Mouse (Mus musculus): ENCODE measurements at regions not wholly inside any gene's neighbourhood (a gene's known extent, or its start where the extent isn't known, plus 50 kb on each side); places are given as distances from the start of the nearest gene placed in this dataset.

DNA sequence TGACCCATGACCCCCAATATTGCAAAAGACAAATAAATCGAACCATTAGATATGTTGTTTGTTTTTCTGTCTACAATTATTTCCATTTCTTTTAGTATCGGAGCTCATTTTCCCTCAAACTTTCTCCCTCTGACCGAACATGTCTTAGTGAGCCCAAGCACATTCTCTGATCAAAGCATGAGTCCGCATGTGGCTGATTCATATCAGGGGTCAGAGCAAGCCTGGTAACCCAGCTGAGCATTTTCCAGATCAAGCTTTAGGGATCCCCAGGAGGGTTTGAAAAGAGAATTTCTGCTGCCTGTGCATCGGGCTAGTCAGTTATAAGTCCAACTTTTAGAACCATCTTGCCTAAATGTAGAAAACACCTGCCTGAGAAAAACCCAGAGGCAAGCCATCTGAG is 350.6 kb downstream of the Ccser2 start:
- no peaks in the 10 kb centered on the region for H3K79me2 ChIP-seq (ENCODE audit: control insufficient read depth, insufficient read depth)
- H3K4me2 ChIP-seq (ENCODE audit: low read depth), result no peak overlapping the region
- H3K4me3 ChIP-seq, result no peak overlapping the region
- no peaks in the 10 kb centered on the region for H3K27me3 ChIP-seq (ENCODE audit: control insufficient read depth, insufficient read depth, insufficient read length)
- TF ChIP-seq USF1 (IDR thresholded peaks at IDR 0.05; ENCODE audit: low read depth) (no peak), CEBPB (IDR thresholded peaks at IDR 0.05; ENCODE audit: insufficient read depth, poor library complexity, severe bottlenecking) (no peak), POLR2AphosphoS2 (IDR thresholded peaks at IDR 0.05; ENCODE audit: insufficient read length, low read depth) (no peak), TCF3 (IDR thresholded peaks at IDR 0.05; ENCODE audit: insufficient read length, low read depth) (no peak), REST (IDR thresholded peaks at IDR 0.05; ENCODE audit: insufficient read depth, insufficient read length) (no peak), MAX (IDR thresholded peaks at IDR 0.05; ENCODE audit: low read depth) (no peak), POLR2A (IDR thresholded peaks at IDR 0.05; ENCODE audit: insufficient read length, low read depth) (no peak)
- H3K36me3 ChIP-seq (ENCODE audit: control insufficient read depth, insufficient read depth), result no peaks in the 10 kb centered on the region
- H3ac ChIP-seq (ENCODE audit: control insufficient read depth, insufficient read length), result no peak overlapping the region

DNA sequence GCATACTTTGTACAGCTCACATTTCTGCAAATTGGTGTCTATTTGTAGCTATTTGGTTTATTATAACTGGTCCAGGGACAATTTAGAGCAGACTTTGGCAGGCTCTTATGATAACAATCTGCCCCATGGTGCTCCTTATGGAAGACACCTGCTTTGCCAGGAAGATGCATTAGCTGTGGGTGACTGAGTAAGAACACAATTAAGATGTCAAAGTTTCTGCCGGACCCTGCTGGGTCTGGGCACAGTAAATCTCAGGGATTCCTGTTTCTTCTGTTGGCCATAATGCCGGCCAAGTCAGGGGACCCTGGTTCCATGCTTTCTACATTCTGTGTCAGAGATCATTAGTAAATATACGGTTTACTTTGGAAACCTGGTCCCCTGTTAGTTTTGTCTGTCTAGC is 353.7 kb downstream of the Ccser2 start:
- TF ChIP-seq TCF3 (IDR thresholded peaks at IDR 0.05; ENCODE audit: insufficient read length, low read depth) (no peak), CEBPB (IDR thresholded peaks at IDR 0.05; ENCODE audit: insufficient read depth, poor library complexity, severe bottlenecking) (no peak), POLR2AphosphoS2 (IDR thresholded peaks at IDR 0.05; ENCODE audit: insufficient read length, low read depth) (no peak), MAX (IDR thresholded peaks at IDR 0.05; ENCODE audit: low read depth) (no peak), TCF12 (IDR thresholded peaks at IDR 0.05; ENCODE audit: insufficient read depth, poor library complexity, severe bottlenecking) (no peak), REST (IDR thresholded peaks at IDR 0.05; ENCODE audit: insufficient read depth, insufficient read length) (no peak), MYOD1 (IDR thresholded peaks at IDR 0.05; ENCODE audit: control insufficient read depth in 1 of 3, insufficient read length in 2 of 3, low read depth in 2 of 3) (no peak), USF1 (IDR thresholded peaks at IDR 0.05; ENCODE audit: low read depth) (no peak), E2F4 (IDR thresholded peaks at IDR 0.05; ENCODE audit: insufficient read depth) (no peak), SRF (IDR thresholded peaks at IDR 0.05; ENCODE audit: control insufficient read depth, insufficient read length, low read depth) (no peak), POLR2A (IDR thresholded peaks at IDR 0.05; ENCODE audit: insufficient read length, low read depth) (no peak), MYOG (IDR thresholded peaks at IDR 0.05; ENCODE audit: control insufficient read depth in 1 of 3, insufficient read depth in 1 of 3, insufficient read length in 2 of 3, low read depth in 2 of 3) (no peak)
- no peak overlapping the region for H3K4me3 ChIP-seq
- H3K36me3 ChIP-seq (ENCODE audit: control insufficient read depth, insufficient read depth), result no peaks in the 10 kb centered on the region
- H3K79me2 ChIP-seq (ENCODE audit: control insufficient read depth, insufficient read depth), result no peaks in the 10 kb centered on the region
- H3ac ChIP-seq (ENCODE audit: control insufficient read depth, insufficient read length), result no peak overlapping the region
- no peaks in the 10 kb centered on the region for H3K27me3 ChIP-seq (ENCODE audit: control insufficient read depth, insufficient read depth, insufficient read length)
- H3K4me2 ChIP-seq (ENCODE audit: low read depth), result no peak overlapping the region

DNA sequence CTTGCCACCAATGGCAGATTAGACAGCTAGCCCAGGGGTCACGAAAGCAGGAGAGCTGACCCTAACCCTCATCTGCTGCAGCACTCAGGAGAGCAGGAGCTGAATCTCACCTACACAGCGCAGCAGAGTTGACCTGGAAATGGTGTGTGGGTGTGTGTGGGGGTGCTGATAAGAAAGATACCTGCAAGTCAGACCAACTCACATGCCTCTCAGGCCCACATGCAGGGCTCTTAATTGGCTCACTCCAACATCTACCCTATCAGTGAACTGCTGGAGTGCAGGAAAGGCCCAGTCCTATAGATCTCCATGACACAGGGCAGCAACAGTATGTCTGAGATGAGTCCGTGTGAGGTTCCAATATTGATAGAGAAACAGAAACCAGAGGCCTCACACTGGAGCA is 355.7 kb downstream of the Ccser2 start:
- Histone ChIP-seq H3ac (ENCODE audit: control insufficient read depth, insufficient read length) (no peak overlapping the region), H3K4me3 (no peak overlapping the region), H3K4me2 (ENCODE audit: low read depth) (no peak overlapping the region), H3K27me3 (ENCODE audit: control insufficient read depth, insufficient read depth, insufficient read length) (no peaks in the 10 kb centered on the region), H3K36me3 (ENCODE audit: control insufficient read depth, insufficient read depth) (no peaks in the 10 kb centered on the region), H3K79me2 (ENCODE audit: control insufficient read depth, insufficient read depth) (no peaks in the 10 kb centered on the region)
- TF ChIP-seq POLR2A (IDR thresholded peaks at IDR 0.05; ENCODE audit: insufficient read length, low read depth) (no peak), REST (IDR thresholded peaks at IDR 0.05; ENCODE audit: insufficient read depth, insufficient read length) (no peak), MYOG (IDR thresholded peaks at IDR 0.05; ENCODE audit: control insufficient read depth in 1 of 3, insufficient read depth in 1 of 3, insufficient read length in 2 of 3, low read depth in 2 of 3) (no peak), SRF (IDR thresholded peaks at IDR 0.05; ENCODE audit: control insufficient read depth, insufficient read length, low read depth) (no peak), POLR2AphosphoS2 (IDR thresholded peaks at IDR 0.05; ENCODE audit: insufficient read length, low read depth) (no peak), MYOD1 (IDR thresholded peaks at IDR 0.05; ENCODE audit: control insufficient read depth in 1 of 3, insufficient read length in 2 of 3, low read depth in 2 of 3) (no peak), TCF12 (IDR thresholded peaks at IDR 0.05; ENCODE audit: insufficient read depth, poor library complexity, severe bottlenecking) (no peak), USF1 (IDR thresholded peaks at IDR 0.05; ENCODE audit: low read depth) (no peak), CEBPB (IDR thresholded peaks at IDR 0.05; ENCODE audit: insufficient read depth, poor library complexity, severe bottlenecking) (no peak)

DNA sequence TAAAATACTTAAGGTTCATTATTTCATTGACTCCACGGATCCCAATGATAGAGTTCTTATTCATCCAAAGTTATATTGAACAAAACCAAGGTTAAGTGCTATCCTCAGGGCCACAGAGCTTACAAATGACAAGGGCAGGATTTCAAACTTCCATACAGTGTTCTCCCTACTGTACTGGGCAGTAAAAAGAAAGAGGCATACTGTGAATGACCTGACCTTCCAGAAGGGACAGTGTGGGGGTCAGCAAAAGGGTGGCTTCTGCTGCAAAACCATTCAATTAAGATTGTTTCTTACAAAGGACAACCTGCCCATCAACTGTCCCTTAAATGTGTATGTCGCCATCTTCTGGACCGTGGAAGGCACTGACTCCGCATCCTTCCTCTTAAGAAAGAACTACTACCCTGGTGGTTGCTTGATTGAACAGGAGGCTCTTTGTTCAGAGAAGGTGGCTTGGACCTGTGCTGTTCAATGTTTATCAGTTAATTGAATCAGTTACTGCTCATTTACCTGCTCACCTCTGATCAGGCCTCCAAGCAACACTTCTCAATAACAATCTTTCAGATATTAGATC is 384.4 kb downstream of the Ccser2 start:
- no peaks in the 10 kb centered on the region for H3K79me2 ChIP-seq (ENCODE audit: control insufficient read depth, insufficient read depth)
- no peaks in the 10 kb centered on the region for H3K27me3 ChIP-seq (ENCODE audit: control insufficient read depth, insufficient read depth, insufficient read length)
- no peak overlapping the region for H3K4me2 ChIP-seq (ENCODE audit: low read depth)
- no peaks in the 10 kb centered on the region for H3K36me3 ChIP-seq (ENCODE audit: control insufficient read depth, insufficient read depth)
- no peak for TF ChIP-seq REST (IDR thresholded peaks at IDR 0.05; ENCODE audit: insufficient read depth, insufficient read length)
- TF ChIP-seq USF1 (IDR thresholded peaks at IDR 0.05; ENCODE audit: low read depth), result no peak
- no peak for TF ChIP-seq MYOG (IDR thresholded peaks at IDR 0.05; ENCODE audit: control insufficient read depth in 1 of 3, insufficient read depth in 1 of 3, insufficient read length in 2 of 3, low read depth in 2 of 3)
- TF ChIP-seq CEBPB (IDR thresholded peaks at IDR 0.05; ENCODE audit: insufficient read depth, poor library complexity, severe bottlenecking), result no peak
- TF ChIP-seq SRF (IDR thresholded peaks at IDR 0.05; ENCODE audit: control insufficient read depth, insufficient read length, low read depth), result no peak
- no peak for TF ChIP-seq MYOD1 (IDR thresholded peaks at IDR 0.05; ENCODE audit: control insufficient read depth in 1 of 3, insufficient read length in 2 of 3, low read depth in 2 of 3)
- TF ChIP-seq POLR2A (IDR thresholded peaks at IDR 0.05; ENCODE audit: insufficient read length, low read depth), result no peak
- TF ChIP-seq TCF3 (IDR thresholded peaks at IDR 0.05; ENCODE audit: insufficient read length, low read depth), result no peak
- no peak for TF ChIP-seq E2F4 (IDR thresholded peaks at IDR 0.05; ENCODE audit: insufficient read depth)
- no peak for TF ChIP-seq POLR2AphosphoS2 (IDR thresholded peaks at IDR 0.05; ENCODE audit: insufficient read length, low read depth)
- no peak for TF ChIP-seq MAX (IDR thresholded peaks at IDR 0.05; ENCODE audit: low read depth)
- TF ChIP-seq TCF12 (IDR thresholded peaks at IDR 0.05; ENCODE audit: insufficient read depth, poor library complexity, severe bottlenecking), result no peak
- H3ac ChIP-seq (ENCODE audit: control insufficient read depth, insufficient read length), result no peak overlapping the region
- no peak overlapping the region for H3K4me3 ChIP-seq
